Mouse (Mus musculus): Measurements from ENCODE around the gene St6gal1.

The St6gal1 gene

DNA sequence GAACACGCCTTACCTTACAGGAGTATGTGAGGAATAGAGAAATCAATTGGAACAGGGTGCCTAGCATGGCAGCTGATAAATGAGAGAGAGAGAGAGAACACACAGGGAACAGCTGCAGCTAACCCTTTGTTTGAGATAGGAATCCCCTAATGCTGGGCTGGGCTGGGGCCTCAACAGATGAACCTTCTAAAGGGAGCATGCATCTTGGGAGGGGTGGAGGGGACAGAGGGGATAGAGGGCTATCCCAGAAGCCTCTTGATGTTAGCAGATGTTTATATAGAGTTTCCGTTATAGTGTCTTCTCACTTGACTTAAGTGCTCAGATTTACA is 26.9 kb downstream of the St6gal1 start:
- no peak for DNase-seq

DNA sequence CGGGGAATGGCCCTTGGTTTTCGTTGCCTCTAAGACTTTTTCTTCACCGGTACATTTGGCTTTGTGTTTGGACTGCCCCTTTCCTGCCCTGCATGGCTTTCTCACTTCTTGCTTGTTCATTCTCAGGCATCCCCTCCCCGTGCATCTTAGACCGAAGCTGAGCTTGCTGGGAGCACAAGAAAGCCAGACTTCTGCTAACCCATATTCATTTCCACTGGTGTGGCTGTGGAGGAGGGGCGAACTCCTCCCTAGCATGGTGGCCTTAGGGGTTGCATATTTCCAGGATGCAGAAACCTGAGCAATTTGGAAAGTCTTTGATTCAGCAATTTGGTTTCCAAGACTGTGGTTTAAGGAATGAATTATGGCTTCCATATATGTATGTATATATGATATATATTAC is 29.1 kb downstream of the St6gal1 start:
- DNase-seq = no peak

DNA sequence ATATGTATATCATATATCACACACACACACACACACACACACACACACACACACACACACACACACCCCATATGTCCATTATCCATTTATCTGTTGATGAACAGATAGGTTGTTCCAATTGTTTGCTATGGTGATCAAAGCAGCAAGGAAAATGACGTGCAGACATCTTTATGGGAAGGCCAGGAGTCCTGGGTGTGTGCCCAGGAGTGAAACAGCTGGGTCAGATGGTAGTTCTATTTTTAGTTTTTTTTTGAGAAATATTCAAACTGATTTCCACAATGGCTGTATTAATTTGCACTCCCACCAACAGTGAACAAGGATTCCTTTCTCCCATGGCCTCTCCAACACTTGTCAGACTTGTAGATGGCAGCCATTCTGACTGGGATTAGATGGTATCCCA is 29.5 kb downstream of the St6gal1 start:
- no peak for DNase-seq

DNA sequence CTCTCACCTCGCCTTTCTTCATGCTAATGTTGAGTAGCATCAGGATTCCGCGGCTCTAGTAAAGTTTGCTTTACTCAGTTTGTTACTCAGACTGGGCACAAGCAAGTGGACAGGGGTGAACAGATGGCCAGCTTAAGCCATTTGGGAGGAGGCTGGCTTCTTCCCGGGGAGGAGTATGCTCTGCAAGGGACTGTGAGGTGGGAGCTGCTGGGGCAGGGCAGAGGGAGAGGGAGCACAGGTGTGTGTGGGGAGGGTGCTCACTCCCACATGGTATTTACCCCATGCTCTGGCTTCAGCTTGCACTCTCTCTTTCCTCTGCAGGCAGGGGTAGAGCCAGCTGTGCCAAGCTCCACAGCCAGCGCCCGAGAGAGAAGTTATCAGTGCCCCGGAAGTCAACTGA is 32.1 kb downstream of the St6gal1 start:
- no peak for DNase-seq

DNA sequence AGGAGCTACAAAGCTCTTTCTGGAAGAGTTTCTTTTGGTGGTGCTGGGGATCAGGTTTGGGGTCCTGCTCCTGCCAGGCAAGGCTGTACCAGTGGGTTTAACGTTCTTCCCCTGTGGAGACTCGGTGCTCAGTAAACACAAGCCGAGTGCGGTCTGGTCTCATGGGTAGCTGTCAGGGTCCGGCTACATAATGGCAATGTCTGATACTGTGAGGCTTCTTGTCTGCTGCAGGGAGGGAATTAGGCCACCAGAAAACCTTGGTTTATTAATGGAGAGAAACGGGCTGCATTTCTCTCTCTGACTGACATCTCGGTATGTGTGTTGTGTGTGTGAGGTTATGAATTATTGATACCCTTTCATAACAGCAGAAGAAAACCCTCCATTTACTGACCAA is 33.9 kb downstream of the St6gal1 start:
- DNase-seq = no peak

DNA sequence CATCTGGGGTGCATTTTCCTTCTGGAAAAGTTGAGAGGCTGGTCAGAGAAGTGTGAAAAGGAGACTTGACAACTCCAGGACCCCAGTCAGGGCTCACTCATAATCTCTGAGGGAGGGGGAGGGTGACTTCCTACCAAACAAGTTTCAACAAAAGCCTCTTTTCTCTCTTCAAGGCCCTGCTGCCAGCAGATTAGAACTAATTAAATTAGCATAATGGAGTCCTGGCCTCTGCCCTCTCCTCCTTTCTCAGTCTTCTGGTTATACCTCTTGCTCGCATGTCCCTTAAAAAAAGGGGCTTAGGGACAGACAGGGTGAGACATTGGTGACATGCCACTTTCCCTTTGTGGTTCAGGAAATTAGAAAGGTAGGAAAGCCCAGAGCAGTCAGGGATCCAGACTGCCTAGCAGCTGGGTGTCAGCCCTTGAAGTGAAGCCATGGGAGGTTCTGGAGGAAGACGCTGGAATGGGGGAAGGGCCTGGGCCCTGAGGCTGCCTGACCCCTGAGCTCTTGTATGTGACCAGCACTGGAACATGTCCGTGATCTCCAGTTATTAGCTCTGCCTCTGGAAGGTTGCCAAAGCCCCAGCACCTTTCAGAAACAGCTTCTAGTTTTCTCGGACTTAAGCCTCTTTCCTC is 34.4 kb downstream of the St6gal1 start:
- DNase-seq = no peak

DNA sequence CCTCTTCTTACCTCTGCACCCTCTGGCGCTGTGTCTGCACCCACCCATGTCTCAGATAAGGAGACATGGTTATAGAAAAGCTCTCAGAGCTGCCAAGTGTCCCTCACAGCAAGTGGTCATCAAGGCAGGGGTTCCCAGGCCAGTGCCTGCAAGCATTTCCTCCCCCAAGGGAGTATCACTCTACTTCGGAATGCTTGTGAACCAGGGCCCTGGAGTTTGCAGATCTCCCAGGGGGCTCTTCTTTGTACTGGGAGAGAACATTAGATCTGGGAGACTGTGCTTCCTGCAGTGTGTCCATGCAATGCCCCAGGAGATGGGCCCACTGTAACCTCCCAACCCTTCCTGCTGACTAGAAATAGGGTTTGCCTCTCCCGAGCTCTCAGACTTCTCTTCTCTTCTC is 35.0 kb downstream of the St6gal1 start:
- no peak for DNase-seq

DNA sequence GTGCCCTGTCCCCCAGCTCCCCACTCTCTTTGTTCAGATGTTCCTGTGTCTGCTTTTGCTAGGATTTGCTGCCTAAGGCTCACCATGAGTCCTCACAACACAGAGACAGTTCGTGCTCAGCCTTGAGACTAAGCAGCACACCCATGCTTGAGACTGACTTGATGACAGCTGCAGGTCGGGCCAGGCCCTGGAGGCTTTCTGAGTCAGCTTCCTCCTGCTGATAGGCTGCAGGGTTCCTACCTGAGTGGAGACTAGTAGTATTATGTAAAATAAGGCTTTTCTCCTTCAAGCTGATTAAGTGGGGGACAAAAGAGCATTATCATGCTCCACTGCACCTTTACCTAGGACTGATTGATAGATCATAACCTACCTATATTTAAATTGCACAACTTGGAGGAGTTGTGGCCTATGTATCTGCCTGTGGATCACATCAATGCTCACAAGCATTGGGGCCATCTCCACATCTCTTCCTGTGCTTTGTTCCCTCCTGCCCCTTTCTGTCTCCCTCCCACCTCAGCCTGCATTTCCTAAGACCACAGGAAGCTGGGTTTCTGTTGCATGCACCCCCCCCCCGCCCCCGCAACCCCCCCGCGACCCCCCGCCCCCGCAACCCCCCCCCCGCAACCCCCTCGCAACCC is 37.7 kb downstream of the St6gal1 start:
- DNase-seq = no peak

DNA sequence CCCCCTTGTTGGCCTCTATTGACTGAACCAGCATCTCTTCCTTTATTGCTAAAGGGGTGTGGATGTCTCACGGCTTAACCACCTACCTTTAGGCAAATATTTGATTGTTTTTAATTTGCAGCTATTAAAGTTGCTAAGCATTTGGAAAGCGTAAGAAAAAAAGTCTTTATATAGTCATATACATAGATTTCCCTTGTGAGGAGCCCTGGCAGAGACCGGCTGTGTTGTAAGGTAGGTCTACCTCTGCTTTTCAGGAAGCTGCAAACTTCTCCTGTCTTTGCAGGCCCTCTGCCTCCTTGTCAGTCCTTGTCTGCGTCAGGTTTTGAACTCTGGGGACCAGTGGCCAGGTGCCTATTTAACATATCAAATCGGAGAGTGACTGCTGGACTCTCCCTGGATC is 38.3 kb downstream of the St6gal1 start:
- no peak for DNase-seq

DNA sequence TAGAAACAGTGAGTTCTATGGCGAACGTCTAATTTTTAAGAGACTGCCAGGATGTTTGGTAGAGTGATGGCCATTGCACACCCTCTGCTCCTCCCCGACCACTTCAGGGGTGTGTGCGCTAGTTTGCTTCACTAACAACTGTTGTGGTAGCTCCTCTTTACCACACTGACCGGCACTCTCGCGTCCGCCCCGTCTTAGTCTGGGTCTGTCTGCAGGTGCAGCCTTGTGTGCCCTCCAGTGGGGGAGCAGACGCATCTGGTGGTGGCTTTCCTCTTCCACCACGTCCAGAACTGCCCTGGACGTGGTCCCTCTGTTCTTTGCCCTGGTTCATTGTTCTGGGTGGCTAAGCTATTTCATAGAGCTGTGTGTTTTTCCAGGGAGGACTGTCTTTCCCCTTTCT is 40.5 kb downstream of the St6gal1 start:
- DNase-seq = no peak

DNA sequence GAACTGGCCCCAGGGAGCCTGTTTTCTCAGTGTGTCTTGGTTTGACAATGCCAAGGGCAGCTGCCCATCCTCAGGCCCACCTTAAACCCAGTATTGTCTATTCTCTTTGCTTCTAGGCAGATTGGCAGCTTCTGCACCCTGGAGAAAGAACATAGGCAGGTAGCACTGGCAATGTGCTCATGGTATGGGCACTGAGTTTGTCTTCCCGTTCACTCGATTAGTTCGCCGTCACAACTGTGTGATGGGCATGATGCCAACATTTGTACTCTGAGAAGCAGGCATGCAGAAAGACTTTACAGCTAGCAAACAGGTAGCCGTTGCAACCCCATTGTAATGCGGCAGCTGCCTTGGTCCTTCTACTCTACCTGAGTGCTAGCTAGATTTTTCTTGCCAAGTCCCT is 40.9 kb downstream of the St6gal1 start:
- DNase-seq = peak; percentile 31 to 41

DNA sequence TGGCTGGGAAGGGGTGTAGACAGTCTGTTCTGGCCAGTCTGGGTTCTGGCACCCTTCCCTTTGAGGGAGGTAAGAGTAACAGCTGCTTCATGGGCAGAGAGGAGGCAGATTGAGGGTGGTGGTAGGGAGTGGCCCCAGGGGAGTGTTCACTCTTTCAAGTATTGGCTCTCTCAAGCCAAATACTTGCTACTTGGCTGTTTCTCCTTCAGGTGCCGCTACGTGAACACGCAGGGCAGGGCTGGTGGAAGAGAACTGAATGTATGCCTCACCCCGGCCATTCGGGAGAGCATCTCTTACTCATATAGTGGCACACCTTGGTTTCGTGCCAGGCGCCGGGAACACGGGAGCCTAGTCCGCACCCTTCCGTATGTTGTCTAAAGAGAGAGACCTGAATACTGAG is 41.8 kb downstream of the St6gal1 start:
- DNase-seq = no peak

DNA sequence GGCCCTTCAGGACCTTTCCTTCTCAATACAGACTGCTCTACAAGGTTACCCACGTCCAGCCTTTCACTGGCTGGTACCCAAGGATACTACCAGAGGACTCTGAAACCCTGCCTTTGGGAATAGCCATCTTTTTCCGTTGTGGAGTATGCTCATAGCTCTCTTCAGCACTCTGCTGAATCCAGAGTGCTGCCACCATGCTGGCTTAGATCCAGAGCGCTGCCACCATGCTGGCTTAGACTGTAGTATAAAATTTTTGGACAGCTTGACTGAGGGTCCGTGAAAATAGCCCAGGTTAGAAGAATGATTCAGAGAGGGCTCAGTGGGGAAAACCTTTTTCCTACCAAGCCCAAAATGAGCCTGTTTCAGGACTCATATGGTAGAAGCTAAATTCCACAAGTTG is 42.4 kb downstream of the St6gal1 start:
- DNase-seq = no peak

DNA sequence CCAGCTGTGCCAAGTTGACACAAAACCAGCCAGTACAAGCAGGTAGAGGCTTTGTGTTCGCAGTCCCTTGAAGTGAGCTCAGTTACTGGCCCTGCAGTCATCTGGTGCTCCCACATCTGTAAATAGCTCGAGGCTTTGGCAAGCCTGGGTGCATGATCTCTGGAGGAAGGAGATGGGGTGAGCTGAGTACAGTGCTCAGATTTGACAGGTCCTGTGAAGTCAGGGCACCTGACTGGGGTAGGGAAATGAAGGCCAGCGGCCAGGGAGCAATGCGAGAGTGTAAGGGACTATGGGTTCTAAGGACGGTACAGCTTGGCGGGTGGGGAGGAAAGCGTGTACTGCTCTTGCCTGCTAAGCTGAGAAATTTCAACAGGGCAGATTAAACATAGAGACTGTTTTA is 43.7 kb downstream of the St6gal1 start:
- DNase-seq = no peak

DNA sequence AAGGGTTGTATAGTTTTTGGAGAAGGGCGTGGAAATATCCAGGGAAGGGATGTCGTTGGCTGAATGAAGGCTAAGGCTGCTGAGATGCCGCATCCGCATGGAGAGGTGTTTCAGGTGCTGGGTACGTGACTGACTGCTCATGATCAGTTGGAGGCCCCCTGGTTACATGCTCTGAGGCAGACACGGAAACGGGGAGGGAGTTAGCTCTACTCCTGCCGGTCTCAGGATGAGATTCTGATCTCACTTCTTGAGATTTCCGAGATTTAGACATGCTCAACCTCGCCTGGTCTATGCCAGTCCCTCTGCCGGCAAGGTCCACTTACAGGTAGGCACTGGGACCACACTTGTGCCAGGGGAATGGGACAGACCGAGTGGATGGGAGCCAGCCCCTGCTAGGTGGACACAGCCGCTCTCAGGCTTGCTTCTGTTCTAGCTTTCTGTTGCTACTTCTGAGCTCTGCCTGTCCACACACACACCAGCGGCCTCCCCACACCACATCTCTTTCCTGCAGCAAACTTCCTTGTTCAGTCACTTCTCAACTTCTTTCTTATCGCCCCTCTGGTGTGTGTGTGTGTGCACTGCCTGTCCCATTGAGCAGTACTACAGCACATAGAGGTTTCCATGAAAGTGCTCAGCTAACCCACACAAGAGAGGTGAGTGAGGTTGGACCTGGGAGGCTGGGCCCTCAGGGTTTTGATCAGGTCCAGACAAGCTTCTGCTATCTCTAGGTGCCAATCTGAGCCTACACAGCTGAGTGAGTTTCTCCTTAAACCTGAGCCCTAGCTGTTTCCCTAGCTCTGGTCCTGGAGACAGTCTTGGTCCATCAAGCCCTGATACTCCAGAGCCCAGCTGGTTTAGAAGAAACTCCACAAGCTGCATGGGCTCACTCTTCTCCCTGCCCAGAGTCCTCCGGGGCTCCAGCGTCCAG is 44.8 kb downstream of the St6gal1 start:
- DNase-seq = peak in 1 of 2 experiments; percentile 54

DNA sequence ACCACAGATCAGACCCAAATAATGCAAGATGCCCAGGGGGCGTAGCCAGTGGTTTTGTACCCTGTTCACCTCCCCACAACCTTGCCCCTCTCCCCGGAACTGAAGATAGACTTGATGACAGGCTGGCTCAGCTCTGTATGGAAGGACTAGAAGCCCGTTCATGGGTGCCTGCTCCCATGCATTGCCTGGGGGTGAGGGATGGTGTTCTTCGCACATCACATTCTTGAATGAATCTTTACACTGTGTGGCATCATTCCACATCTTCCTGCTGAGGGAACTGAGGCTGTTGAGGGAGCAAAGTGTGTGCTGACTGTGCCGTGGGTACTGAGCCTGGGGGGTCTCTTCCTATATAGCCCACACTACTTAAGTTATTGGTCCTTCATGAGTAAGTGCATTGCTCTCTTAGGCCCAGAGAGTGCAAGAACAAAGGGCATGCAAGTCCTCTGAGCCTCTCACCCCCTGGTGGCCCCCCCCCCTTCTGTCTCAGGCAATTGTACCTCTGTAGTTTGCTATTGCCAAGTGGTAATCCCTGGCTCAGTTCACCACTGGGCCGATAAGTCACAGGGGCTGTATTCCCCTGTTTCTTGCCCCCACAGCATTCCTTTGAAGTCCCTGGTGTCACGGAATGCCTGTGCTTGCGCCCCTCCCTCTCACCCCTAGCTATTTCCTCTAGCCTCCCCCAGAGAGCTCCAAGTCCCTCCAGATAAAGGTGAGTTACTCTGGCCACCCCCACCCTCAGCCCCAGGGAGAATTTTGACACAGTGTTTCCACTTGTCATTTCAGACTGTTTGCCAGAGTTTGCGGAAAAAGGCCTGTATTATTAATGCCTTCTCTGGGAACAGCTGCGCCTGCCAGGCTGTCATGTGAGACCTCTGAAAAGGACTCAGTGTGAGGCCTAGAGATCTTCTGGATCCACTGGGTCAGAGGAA is 45.7 kb downstream of the St6gal1 start:
- peak in 1 of 2 experiments; percentile 40 for DNase-seq

DNA sequence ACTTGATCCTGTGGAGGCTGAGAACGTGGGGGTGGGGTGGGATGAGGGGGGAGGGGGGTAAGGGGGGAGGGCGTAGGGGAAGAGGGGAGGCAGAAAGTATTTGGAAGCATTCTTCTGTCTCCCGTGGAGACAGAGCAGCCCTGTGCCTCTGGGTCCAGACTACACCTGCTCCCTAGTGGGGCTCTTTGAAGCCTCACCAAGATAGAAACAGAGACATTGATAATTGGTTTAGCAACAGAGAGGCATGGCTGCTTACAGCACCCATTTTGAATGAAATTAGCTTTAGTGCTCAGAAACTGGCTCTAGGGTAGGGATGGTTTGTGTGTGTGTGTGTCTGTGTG is 46.3 kb downstream of the St6gal1 start:
- no peak for DNase-seq

DNA sequence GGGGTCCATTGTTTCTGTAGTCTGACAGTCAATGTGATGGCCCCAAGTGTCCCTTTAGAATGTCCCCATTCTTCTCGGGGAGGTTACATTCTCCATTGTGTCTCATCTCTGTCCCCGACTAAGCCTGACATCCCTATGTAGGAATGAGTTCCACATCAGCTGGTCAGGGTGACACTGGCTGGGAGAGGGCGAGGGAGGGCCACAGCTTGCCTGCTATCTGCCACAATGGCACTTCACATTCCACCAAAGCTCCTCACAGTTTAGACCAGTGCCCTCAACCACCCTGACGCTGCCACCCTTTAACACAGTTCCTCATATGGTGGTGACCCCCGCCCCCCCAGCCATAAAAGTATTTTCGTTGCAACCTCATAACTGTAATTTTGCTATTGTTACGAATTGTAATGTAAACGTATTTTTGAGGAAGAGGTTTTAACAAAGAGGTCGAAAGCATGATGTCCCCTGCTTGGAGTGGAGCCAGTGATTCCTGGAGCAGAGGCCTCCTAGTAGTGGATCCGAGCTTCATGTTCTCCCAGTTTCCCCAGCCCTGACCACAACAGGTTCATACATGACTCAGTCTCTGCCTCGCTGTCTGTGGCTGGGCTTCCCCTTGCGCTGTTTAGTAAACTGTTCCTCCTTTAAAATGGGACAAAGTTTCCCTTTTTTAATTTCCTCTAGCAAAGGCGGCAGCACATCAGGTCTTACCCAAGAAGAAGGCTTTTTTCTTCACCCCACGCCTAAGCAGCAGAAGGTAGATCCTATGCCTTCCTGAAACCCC is 47.4 kb downstream of the St6gal1 start:
- DNase-seq = peak in 1 of 2 experiments; percentile 42

DNA sequence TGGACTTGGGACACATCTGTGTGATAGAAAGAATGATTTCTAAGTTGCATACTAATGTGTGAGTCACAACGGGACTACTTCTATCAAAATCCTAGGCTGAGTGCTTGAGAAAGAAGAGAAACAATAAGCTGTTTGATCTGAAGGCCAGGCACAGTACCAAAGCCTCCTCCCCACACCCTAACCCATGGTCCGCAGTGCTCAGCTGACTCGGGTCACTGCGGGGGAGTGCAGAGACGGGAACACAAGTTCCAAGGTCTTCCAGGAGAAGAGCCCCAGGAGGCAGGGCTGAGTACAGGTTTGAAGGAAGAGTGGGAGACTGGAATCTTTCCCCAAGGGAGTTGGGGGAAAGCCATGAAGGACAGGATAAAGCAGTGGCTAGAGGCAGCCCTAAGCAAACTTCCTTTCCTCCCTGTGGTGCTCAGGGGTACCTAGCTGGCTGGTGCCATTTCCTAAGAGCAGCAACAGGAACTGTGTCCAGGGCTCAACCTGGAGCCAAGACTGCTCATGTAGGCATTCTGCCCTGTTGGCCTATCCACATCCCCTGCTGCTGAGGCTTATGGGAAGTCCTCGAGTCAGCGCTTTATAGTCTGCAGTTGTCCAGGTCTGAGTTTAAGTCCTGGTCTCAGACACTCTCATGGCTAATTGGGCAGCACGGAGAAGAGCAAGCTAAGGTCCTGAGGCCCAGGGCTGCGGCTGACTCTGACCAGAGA is 48.1 kb downstream of the St6gal1 start:
- no peak for DNase-seq

DNA sequence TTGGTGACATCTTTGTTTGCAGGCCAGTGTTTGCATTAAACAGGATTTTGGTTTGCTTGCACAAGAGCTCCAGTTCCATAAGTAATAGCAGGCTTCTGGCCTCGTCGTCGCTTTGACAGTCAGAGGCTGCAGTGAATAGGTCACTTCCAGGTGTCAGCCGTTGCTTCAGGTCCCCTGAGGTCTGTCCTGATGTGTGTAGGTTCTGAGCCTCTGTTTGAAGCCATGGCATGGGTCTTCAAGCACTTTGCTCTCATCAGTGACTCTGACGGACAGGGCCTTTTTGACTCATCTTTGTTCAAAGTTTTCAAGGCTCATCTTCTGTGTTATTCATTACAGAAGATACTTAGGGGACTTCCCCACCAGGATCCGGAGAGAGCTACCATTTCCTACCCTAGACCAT is 49.5 kb downstream of the St6gal1 start:
- DNase-seq = no peak

DNA sequence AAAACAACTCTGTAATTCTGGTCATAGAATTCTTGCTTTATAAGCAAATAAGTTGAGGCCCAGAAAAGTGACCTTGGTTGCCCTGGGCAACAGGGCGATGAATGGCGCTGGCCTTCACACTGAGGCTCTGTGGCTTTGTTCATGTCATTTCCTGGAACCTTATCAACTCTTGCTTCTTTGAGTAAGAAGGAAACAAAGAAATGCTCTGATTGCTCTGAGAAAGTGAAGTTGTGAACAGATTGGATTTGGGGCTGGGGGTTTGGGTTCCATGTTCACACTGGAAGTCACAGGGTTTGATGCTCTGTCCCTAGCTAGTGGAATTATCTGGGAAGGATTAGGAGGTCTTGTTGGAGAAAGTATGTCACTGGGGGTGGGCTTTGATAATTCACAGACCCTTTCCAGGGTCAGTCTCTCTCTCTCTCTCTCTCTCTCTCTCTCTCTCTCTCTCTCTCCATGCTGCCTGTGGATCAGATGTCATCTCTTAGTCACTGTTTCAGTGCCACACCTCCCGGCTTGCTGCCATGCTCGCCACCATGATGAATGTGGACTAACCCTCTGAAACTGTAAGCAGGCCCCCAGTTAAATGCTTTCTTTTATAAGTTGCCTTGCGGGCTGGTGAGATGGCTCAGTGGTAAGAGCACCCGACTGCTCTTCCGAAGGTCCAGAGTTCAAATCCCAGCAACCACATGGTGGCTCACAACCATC is 50.2 kb downstream of the St6gal1 start:
- DNase-seq = no peak

Measured in kidney, postnatal 25 days (tissue).